Mouse (Mus musculus) CH12.LX (cell line): Measurements from ENCODE around the gene Tubg1. TPM values are rescaled to one million over a fixed set of nuclear protein-coding genes. Genes with fewer than 3 reads are reported as not detected.

Experiments
- DNase-seq: peaks from one replicate; pipeline ENCODE4 v3.0.0-alpha.2; 2013; ENCODE audit errors: extremely low read depth
- H3K27ac ChIP-seq: 2 replicates; pipeline ENCODE4 v1.5.1; 2012; ENCODE audit warnings: low read depth, mild to moderate bottlenecking, control low read depth, moderate library complexity; ENCODE audit not compliant: insufficient read depth
- H3K27me3 ChIP-seq: replicated peaks from 2 replicates; pipeline ENCODE3; 2012; ENCODE audit warnings: inconsistent platforms
- H3K36me3 ChIP-seq, 2 experiments: replicated peaks in 1 of 2; 2 replicates each; pipeline versions ENCODE3 to v1.6.1; 2012; ENCODE audit warnings: inconsistent platforms in 1 of 2, low read length in 1 of 2, mild to moderate bottlenecking in 1 of 2, mixed read lengths in 1 of 2, moderate library complexity in 1 of 2; ENCODE audit not compliant: control insufficient read depth in 1 of 2, insufficient read depth in 1 of 2
- H3K4me1 ChIP-seq, 2 experiments: 2 replicates each; pipeline ENCODE4 v1.6.1; 2012; ENCODE audit warnings: inconsistent platforms in 1 of 2, moderate library complexity in 1 of 2; ENCODE audit not compliant: insufficient read depth in 2 of 2, control insufficient read depth in 1 of 2
- H3K4me2 ChIP-seq: 2 replicates; pipeline ENCODE4 v1.6.1; 2012; ENCODE audit warnings: low read depth, mild to moderate bottlenecking, control low read depth; ENCODE audit not compliant: poor library complexity, insufficient read depth, severe bottlenecking
- H3K4me3 ChIP-seq, 3 experiments: fragments of 150-350 bp in 1 of 3; sonication (generic) in 1 of 3; replicated peaks in 1 of 3; 2 replicates each; pipeline versions ENCODE3 to v1.5.1; 2011 to 2012; ENCODE audit warnings: low read depth in 2 of 3, low read length in 2 of 3, mild to moderate bottlenecking in 2 of 3, moderate library complexity in 2 of 3, control low read depth in 1 of 3, improper control_type of control experiment in 1 of 3, inconsistent platforms in 1 of 3, mixed read lengths in 1 of 3; ENCODE audit not compliant: poor library complexity in 1 of 3
- H3K79me2 ChIP-seq: replicated peaks from 2 replicates; pipeline ENCODE4 v1.6.1; 2012; ENCODE audit warnings: mild to moderate bottlenecking, moderate library complexity; ENCODE audit not compliant: control insufficient read depth, poor library complexity, insufficient read depth, severe bottlenecking; ENCODE audit errors: extremely low read depth
- H3K9ac ChIP-seq: 2 replicates; pipeline ENCODE4 v1.6.1; 2012; ENCODE audit warnings: low read depth, mild to moderate bottlenecking, control low read depth, moderate library complexity; ENCODE audit not compliant: insufficient read depth
- H3K9me3 ChIP-seq: replicated peaks from 2 replicates; pipeline ENCODE3; 2012; ENCODE audit warnings: low read length, inconsistent platforms, mixed read lengths
- CTCF ChIP-seq, 2 experiments: IDR thresholded peaks in 1 of 2; conservative IDR thresholded peaks in 1 of 2; 2 replicates each; pipeline ENCODE4 v1.5.1; 2011 to 2012; ENCODE audit warnings: low read depth in 2 of 2, low read length in 2 of 2, improper control_type of control experiment in 1 of 2, inconsistent platforms in 1 of 2, mild to moderate bottlenecking in 1 of 2, moderate library complexity in 1 of 2
- E2F4 ChIP-seq: IDR thresholded peaks from 2 replicates; pipeline ENCODE4 v1.6.1; 2011; ENCODE audit warnings: low read depth, low read length, improper control_type of control experiment; ENCODE audit not compliant: insufficient replicate concordance
- ELF1 ChIP-seq: IDR thresholded peaks from 2 replicates; pipeline ENCODE4 v1.6.1; 2014; ENCODE audit warnings: low read depth, mild to moderate bottlenecking, inconsistent platforms, low read length, improper control_type of control experiment
- EP300 ChIP-seq: IDR thresholded peaks from 2 replicates; pipeline ENCODE4 v1.6.1; 2011; ENCODE audit warnings: low read length, improper control_type of control experiment
- GABPA ChIP-seq: IDR thresholded peaks from 2 replicates; pipeline ENCODE4 v1.6.1; 2012; ENCODE audit warnings: low read depth, low read length, improper control_type of control experiment, inconsistent platforms; ENCODE audit not compliant: insufficient replicate concordance
- IRF4 ChIP-seq: IDR thresholded peaks from 2 replicates; pipeline ENCODE4 v1.6.1; 2014; ENCODE audit warnings: low read depth, mild to moderate bottlenecking, inconsistent platforms, low read length, improper control_type of control experiment
- JUN ChIP-seq: IDR thresholded peaks from 2 replicates; pipeline ENCODE4 v1.6.1; 2011; ENCODE audit warnings: low read depth, mild to moderate bottlenecking, low read length, improper control_type of control experiment, moderate library complexity; ENCODE audit not compliant: insufficient read depth
- JUND ChIP-seq: conservative IDR thresholded peaks from 2 replicates; pipeline ENCODE4 v1.6.1; 2011; ENCODE audit warnings: low read depth, low read length, improper control_type of control experiment
- KAT2A ChIP-seq: IDR thresholded peaks from 2 replicates; pipeline ENCODE4 v1.6.1; 2012; ENCODE audit warnings: low read length, improper control_type of control experiment, inconsistent platforms; ENCODE audit not compliant: insufficient replicate concordance
- MAFK ChIP-seq: IDR thresholded peaks from 2 replicates; pipeline ENCODE4 v1.6.1; 2011; ENCODE audit warnings: low read length, improper control_type of control experiment; ENCODE audit not compliant: insufficient replicate concordance
- MAX ChIP-seq: IDR thresholded peaks from 2 replicates; pipeline ENCODE4 v1.6.1; 2011; ENCODE audit warnings: low read length, improper control_type of control experiment
- MEF2A ChIP-seq: IDR thresholded peaks from 2 replicates; pipeline ENCODE4 v1.6.1; 2014; ENCODE audit warnings: low read depth, mild to moderate bottlenecking, inconsistent platforms, low read length, improper control_type of control experiment, borderline replicate concordance
- MXI1 ChIP-seq: IDR thresholded peaks from 2 replicates; pipeline ENCODE4 v1.6.1; 2011; ENCODE audit warnings: mild to moderate bottlenecking, low read depth, low read length, improper control_type of control experiment
- MYC ChIP-seq: IDR thresholded peaks from 2 replicates; pipeline ENCODE4 v1.6.1; 2011; ENCODE audit warnings: low read depth, mild to moderate bottlenecking, improper control_type of control experiment, low read length
- NELFE ChIP-seq: IDR thresholded peaks from 2 replicates; pipeline ENCODE4 v1.6.1; 2011; ENCODE audit warnings: low read depth, low read length, improper control_type of control experiment
- NRF1 ChIP-seq: IDR thresholded peaks from 2 replicates; pipeline ENCODE4 v1.6.1; 2014; ENCODE audit warnings: low read depth, mild to moderate bottlenecking, inconsistent platforms, low read length, improper control_type of control experiment, moderate library complexity
- PAX5 ChIP-seq: IDR thresholded peaks from 2 replicates; pipeline ENCODE4 v1.6.1; 2012; ENCODE audit warnings: low read length, inconsistent platforms, mixed read lengths
- POLR2AphosphoS2 ChIP-seq: IDR thresholded peaks from 2 replicates; pipeline ENCODE4 v1.6.1; 2011; ENCODE audit warnings: low read depth, low read length, improper control_type of control experiment
- RCOR1 ChIP-seq: conservative IDR thresholded peaks from 2 replicates; pipeline ENCODE4 v1.6.1; 2012; ENCODE audit warnings: low read depth, mild to moderate bottlenecking, inconsistent platforms, low read length, improper control_type of control experiment
- SMC3 ChIP-seq: IDR thresholded peaks from 2 replicates; pipeline ENCODE4 v1.6.1; 2011; ENCODE audit warnings: low read depth, low read length, improper control_type of control experiment
- TBP ChIP-seq: conservative IDR thresholded peaks from 2 replicates; pipeline ENCODE4 v1.6.1; 2011; ENCODE audit warnings: low read depth, low read length, improper control_type of control experiment
- TCF12 ChIP-seq: IDR thresholded peaks from 2 replicates; pipeline ENCODE4 v1.6.1; 2014; ENCODE audit warnings: low read depth, mild to moderate bottlenecking, inconsistent platforms, low read length, improper control_type of control experiment
- UBTF ChIP-seq: IDR thresholded peaks from 2 replicates; pipeline ENCODE4 v1.6.1; 2012; ENCODE audit warnings: low read depth, mild to moderate bottlenecking, inconsistent platforms, low read length, improper control_type of control experiment, moderate library complexity
- USF2 ChIP-seq: conservative IDR thresholded peaks from 2 replicates; pipeline ENCODE4 v1.6.1; 2011; ENCODE audit warnings: low read depth, low read length, improper control_type of control experiment
- ZC3H11A ChIP-seq: IDR thresholded peaks from 2 replicates; pipeline ENCODE4 v1.6.1; 2012; ENCODE audit warnings: low read depth, mild to moderate bottlenecking, inconsistent platforms, low read length, improper control_type of control experiment
- ZKSCAN1 ChIP-seq: IDR thresholded peaks from 2 replicates; pipeline ENCODE4 v1.6.1; 2012; ENCODE audit warnings: low read depth, inconsistent platforms, low read length, improper control_type of control experiment, borderline replicate concordance
- ZMIZ1 ChIP-seq: IDR thresholded peaks from 2 replicates; pipeline ENCODE4 v1.6.1; 2012; ENCODE audit warnings: low read depth, mild to moderate bottlenecking, inconsistent platforms, low read length, improper control_type of control experiment
- ZNF384 ChIP-seq: IDR thresholded peaks from 2 replicates; pipeline ENCODE4 v1.6.1; 2012; ENCODE audit warnings: low read depth, low read length, improper control_type of control experiment, inconsistent platforms
- dilution Hi-C: fragments of 300-500 bp; cut with MboI; formaldehyde crosslinking; loops from 2 replicates; pipeline ENCODE4 v1.14.3; 2020; ENCODE audit warnings: low sequenced_read_pairs; ENCODE audit not compliant: extremely low pct_unique_long_range_greater_than_20kb, extremely low pct_ligation_motif_present
- in situ Hi-C: fragments of 300-500 bp; cut with MboI; formaldehyde crosslinking; loops from 3 replicates; pipeline ENCODE4 v1.14.3; 2019; ENCODE audit warnings: low sequenced_read_pairs, low pct_ligation_motif_present, low pct_unique_long_range_greater_than_20kb, mixed read lengths
- polyA plus RNA-seq: library from polyadenylated mRNA; unstranded; fragments of >175 nt; gene quantifications from 2 replicates; pipeline ENCODE4 v1.2.1, GENCODE M21; 2012; ENCODE audit warnings: low read depth; ENCODE audit not compliant: insufficient read length
- total RNA-seq, 2 experiments: library from RNA; depleted of rRNA; stranded (reverse); fragments of 300-350 nt in 1 of 2; fragments of >200 nt in 1 of 2; gene quantifications; 2 replicates each; pipeline ENCODE4 v1.2.3; 2012 to 2014

Tubg1 gene
- total and polyA plus RNA-seq, 3 experiments = 57.4 to 190 (median 108) TPM

- TF ChIP-seq USF2 = 0 out of 2 replicates have a peak, but pooled peaks have one; percentile 2
- TF ChIP-seq MAFK = peak; percentile 99
- no peak for TF ChIP-seq JUN
- TF ChIP-seq IRF4 = peak; percentile 81
- peak; percentile 42; the same call in 1 of the 2 replicates for TF ChIP-seq UBTF
These were observed 52.1 kb downstream of the Tubg1 start (continued) for GRCm38 (mm10) chr11:101171721-101172433.

DNA sequence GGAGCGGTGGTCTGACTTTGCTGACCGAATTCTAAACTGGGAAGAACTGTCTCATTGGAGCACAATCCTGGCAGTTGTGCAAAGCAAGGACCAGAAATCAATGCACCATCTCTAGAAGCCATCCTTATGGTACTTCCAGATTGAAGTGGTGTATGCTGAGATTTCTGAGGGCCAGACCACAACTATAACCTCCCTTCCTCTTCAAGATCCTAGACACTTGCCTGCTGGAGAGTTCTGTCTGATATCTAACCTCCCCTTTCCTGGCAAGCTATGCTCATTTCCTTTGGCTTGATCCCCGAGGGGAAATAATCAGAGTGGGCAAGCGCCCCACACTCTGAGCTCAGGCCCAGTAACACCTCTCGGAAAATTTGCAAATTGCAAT is 52.7 kb downstream of the Tubg1 start:
- peaks cover 9% of the 10 kb centered on the region for H3K27me3 ChIP-seq
- TF ChIP-seq MXI1 (no peak; the same call in 1 of the 2 replicates), POLR2AphosphoS2 (no peak), KAT2A (no peak), ZMIZ1 (no peak), EP300 (no peak), NRF1 (no peak), ZNF384 (no peak), SMC3 (no peak), MEF2A (no peak), TBP (no peak), TCF12 (no peak), RCOR1 (no peak)
- TF ChIP-seq, all 38 proteins: peak for 0
- Histone ChIP-seq H3K36me3 (peaks cover 6 to 9% of the 10 kb centered on the region in 2 experiments), H3K79me2 (peaks cover 14% of the 10 kb centered on the region), H3K4me1 (peaks cover 3 to 62% of the 10 kb centered on the region in 2 experiments; a peak in 3 of 4 replicates), H3K4me3 (peak overlapping the region; percentile 44 to 53 (median 48)), H3K9me3 (no peaks in the 10 kb centered on the region), H3K9ac (peak overlapping the region; percentile 50), H3K27ac (peak overlapping the region; percentile 71), H3K4me2 (peak overlapping the region; percentile 87)
- in situ Hi-C loops (loop anchor here (5.0 kb wide), 1 partner anchor 35 kb away; no protein-coding TSS in a partner anchor), dilution Hi-C loops (no loop called here)
- no peak for DNase-seq

DNA sequence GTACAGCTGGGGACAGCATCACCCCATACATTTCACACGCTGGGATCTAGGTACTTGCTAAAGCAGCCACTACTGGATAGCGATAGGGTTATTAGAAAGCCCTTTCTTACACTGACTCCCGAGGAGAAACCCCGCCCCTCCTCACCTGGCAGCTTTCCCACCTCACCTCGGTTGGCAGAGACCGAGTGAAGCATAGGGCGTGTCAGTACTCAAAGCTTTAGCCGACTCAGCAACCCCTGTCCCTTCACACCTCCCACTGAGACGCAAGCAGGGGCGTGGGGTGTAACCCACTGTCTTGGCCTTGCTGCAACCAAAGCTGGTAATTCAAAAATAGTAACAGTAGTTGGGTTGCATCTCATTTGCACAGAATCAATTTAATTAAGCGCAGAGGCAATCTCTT is 53.4 kb downstream of the Tubg1 start:
- dilution Hi-C loops = no loop called here
- H3K27me3 ChIP-seq = peaks cover 9% of the 10 kb centered on the region
- peak overlapping the region; percentile 53 for H3K4me2 ChIP-seq
- DNase-seq = no peak
- no peaks in the 10 kb centered on the region for H3K9me3 ChIP-seq
- H3K79me2 ChIP-seq = peaks cover 17% of the 10 kb centered on the region
- H3K9ac ChIP-seq = 0 out of 2 replicates have a peak overlapping the region, but pooled peaks have one; percentile 6
- H3K4me3 ChIP-seq = peak overlapping the region; percentile 2 to 64 (median 26)
- peak overlapping the region; percentile 78; the same call in 1 of the 2 replicates for H3K27ac ChIP-seq
- peaks cover 6 to 69% of the 10 kb centered on the region in 2 experiments for H3K4me1 ChIP-seq
- H3K36me3 ChIP-seq = peaks cover 0 to 6% of the 10 kb centered on the region in 2 experiments
- in situ Hi-C loops = loop anchor here (5.0 kb wide), 1 partner anchor 36 kb away; no protein-coding TSS in a partner anchor
- TF ChIP-seq MEF2A (peak; percentile 50; the same call in 1 of the 2 replicates), ELF1 (no peak), RCOR1 (no peak), TCF12 (no peak), GABPA (no peak), CTCF (conservative IDR thresholded peaks at IDR 0.05 in 1 of 2, IDR thresholded peaks at IDR 0.05 in 1 of 2; ENCODE audit: low read depth in 2 of 2, low read length in 2 of 2) (no peak), USF2 (no peak), MYC (no peak), ZKSCAN1 (no peak), ZMIZ1 (no peak; the same call in 1 of the 2 replicates), E2F4 (no peak), JUND (no peak), MAX (no peak), PAX5 (no peak), ZC3H11A (no peak), TBP (no peak), IRF4 (no peak; the same call in 1 of the 2 replicates), UBTF (no peak), NELFE (no peak)
